Mouse (Mus musculus) gastrocnemius, postnatal 36 days (tissue): ENCODE results near the gene Rbp7. TPM values are rescaled to one million over a fixed set of nuclear protein-coding genes. Genes with fewer than 3 reads are reported as not detected.
"Not testable (repeated sequence)": the region's sequence is repeated elsewhere in the genome, so short reads cannot be mapped to it uniquely, and the experiment has no call there.

Experiments used
- DNase-seq, 2 experiments: peaks; one replicate each; pipeline ENCODE4 v3.0.0; 2022
- intact Hi-C: fragments of 180-260 bp; cut with DNase I; formaldehyde crosslinking; loops from one replicate; pipeline ENCODE4 v1.15.1; 2025
- long read RNA-seq, 2 experiments: library from polyadenylated mRNA; stranded (forward); transcript quantifications; one replicate each; pipeline ENCODE4 v2.0.0; 2021
- total RNA-seq, 2 experiments: library from RNA; stranded (reverse); gene quantifications; 2 replicates each; pipeline ENCODE4 v1.2.3; 2021

Rbp7 gene
- 10 to 100 TPM; 15.3 to 18.7 TPM for total RNA-seq
- long read RNA-seq, experiment 1, transcript Rbp7-201 (4 exons, 619 nt): major isoform, 59 of 59 reads
- long read RNA-seq, experiment 1, partial matches to known transcripts: 0 of 59 reads
- long read RNA-seq, experiment 1, other reads (novel, unspliced or antisense): 0 of 59 reads
- long read RNA-seq, experiment 2, transcript Rbp7-201 (4 exons, 619 nt): major isoform, 46 of 50 reads
- long read RNA-seq, experiment 2, partial matches to known transcripts: 1 of 50 reads
- long read RNA-seq, experiment 2, other reads (novel, unspliced or antisense): 2 of 50 reads

DNA sequence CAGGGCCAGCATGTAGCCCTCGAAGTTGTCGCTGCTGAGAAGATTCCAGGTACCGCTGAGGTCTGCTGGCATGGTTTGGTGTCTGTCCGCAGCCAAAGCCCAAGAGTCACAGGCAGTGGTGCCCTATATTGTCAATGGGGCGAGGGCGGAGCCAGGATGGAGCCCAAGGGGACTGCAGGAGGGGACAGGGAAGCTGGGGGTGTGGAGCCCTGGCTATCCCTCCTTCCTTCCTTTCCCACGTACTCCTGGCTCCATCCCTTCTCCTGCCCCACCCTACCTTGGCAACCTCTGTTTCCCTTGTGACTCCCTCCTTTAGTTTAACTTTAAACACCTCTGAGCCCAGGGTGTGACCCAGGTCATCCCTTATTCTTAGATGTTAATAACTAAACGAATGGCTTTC, at the start of gene Rbp7:
Gene Rbp7, minus strand, starts transcription at position 100 of the 400 bp plus-strand sequence.
- intact Hi-C loops: no loop called here
- DNase-seq: no peak

DNA sequence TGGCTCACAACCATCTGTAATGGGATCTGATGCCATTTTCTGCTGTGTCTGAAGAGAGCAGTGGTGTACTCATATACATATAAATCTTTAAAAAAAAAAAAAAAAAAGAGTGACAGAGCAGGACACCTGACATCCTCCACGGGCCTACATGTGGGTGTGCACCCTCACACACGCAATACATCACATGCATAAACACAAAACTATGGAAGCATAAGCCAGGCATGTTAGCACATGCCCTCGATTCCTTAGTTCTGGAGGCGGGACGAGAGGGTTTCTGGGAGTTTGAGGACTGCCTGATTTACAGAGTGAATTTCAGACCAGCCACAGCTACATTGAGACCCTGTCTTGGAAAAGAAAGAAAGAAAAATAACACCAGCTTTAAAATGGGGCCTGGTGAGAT, 49.6 kb upstream of the Rbp7 start:
- intact Hi-C loops: no loop called here
- DNase-seq: no peak

DNA sequence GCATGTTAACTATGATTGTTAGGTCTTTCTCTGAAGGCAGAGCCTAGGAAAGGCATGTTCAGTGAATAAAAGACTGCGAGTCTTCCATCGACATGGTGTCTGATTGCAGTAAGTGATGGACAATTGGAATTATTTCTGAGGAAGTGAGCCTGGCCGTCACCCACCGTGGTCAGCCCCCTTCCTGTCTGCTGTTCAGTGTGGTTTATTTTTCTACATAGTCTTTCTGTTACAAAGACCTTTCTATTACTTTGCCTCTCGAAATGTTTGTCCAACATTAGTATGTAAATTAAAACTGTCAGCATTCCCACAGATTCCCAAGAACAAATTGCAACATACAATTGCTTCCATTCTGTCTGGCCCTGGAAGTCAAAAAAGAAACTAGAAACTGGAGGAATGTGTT, 45.0 kb upstream of the Rbp7 start:
- intact Hi-C loops: no loop called here
- DNase-seq: no peak

DNA sequence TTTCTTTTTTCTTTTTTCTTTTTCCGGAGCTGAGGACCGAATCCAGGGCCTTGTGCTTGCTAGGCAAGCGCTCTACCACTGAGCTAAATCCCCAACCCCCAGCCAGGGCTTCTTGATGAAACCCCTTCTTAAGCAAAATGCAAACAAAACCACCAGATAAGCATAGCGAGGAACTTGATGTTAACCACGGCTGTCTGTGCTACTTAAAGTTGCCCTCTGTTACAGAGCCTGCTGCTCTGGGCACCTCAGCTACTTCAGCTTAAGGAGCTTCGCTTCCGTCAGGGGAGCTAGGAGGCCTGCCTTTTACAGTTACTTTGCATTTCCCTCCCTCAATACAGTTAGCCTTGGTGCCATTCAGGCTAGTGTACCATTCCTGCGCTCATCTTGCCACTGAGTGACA, 44.1 kb upstream of the Rbp7 start:
- intact Hi-C loops: no loop called here
- no peak for DNase-seq

DNA sequence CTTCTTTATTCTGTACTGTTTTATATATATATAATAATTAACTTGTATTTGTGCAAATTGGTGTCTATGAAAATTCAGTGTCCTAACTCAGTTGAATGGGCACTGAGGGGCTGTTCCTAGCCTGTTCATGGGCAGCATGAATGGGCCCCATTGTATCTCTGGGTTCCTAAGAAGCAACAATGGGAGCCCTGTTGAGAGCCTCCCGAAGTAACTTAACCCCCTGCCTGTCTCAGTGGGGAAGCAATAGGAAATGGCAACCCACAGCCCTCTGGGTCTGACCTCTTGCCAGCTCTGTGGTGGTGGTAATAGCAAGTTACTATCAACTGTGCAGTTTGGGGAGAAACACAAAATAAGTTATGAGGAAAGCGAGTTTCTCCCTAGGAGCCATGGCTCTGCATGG, 41.8 kb upstream of the Rbp7 start:
- DNase-seq: no peak
- intact Hi-C loops: no loop called here

DNA sequence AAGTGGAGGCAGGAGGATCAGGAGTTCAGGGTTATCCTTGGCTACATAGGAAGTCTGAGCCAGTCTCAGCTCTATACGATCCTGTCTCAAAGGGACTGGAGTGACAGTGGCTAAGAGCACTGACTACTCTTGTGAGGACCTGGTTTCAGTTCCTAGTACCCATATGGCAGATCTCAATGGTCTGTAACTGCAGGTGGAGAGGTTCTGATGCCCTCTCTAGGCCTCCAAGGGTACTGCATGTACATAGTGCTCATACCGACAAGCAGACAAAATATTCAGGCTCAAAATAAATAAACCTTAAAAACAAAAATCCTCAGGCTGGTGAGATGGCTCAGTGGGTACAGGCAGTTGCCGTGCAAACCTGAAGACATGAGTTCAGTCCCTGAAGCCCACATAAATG, 36.4 kb upstream of the Rbp7 start:
- DNase-seq: no peak

DNA sequence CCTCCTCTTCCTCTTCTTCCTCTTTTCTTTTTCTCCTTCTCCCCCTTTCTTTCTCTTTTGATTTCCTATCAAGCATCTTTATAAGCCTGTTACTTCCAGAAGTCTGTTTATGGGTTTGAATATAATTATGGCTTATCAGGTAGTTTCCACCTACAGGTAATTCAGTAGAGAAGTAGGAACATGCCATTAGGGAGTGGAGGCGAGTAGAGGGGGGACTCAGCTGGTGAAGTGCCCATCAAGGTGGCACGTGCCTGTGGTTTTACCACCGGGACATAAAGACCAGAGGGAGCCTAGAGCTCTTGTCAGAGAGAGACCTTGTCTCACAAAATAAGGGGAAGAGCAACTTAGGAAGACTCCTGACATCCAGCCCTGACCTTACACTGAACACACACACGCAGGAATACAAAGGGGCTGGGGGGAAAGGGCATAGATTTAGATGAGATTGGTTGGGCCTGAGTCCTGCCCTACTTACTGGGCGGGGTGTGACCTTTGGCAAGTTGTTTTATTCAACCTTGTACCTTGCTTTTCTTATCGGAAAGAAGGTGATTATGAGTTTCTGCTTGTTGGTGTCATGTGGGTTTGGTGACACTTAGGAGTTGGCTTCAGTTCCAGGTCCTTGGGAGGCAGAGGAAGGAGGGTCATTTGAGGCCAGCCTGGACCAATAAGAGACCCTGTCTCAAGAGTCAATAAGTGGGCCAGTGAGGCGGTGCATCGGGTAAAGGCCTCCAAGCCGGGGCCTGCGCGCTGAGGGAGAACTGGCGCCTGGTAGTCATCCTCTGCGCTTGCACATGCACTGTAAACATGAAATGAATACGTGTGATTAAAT, 34.9 kb upstream of the Rbp7 start:
- intact Hi-C loops: loop anchor here (5.0 kb wide), 1 partner anchor 53 kb away; no protein-coding TSS in a partner anchor
- no peak for DNase-seq

More for the DNA sequence above, 36.4 kb upstream of the Rbp7 start:
- intact Hi-C loops: no loop called here

DNA sequence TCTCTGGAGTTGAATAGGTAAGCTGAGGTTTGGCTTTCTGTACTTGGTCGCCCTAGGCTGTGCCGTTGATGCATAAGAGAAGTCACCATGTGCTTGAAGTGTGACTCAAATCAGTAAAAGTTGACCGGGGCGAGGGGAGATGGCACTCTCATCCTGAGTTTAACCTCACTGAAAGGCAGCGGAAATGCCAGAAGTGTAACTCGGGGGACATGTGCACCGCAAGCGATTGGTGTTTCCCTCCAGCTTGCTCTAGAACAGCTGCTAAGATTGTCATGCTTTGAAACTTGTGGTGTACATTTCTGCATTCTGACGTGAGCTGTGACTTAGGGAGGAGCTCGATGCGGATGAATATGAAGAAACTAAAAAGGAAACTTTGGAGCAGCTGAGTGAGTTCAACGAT, 33.0 kb upstream of the Rbp7 start:
- intact Hi-C loops: loop anchor here (5.0 kb wide), 1 partner anchor 55 kb away; no protein-coding TSS in a partner anchor
- no peak for DNase-seq

DNA sequence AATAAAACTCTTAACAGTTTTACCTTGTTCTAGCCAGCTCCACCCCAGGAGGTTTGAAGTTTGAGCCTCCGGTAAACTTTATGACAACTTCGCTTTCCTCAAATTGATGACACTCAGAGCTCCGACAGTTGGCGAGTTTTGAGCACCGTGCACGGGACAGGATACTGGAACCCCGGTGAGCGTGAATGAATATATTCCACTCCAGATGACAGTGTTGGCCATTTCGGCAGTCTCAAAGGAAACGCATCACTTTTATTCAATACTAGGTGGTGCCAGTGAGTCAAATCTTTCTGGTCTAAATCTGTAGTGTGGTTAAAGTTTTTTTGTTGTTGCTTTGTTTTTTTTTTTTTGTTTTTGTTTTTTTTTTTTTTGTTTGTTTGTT, 31.0 kb upstream of the Rbp7 start:
- DNase-seq: no peak
- intact Hi-C loops: loop anchor here (5.0 kb wide), 1 partner anchor 56 kb away; no protein-coding TSS in a partner anchor

DNA sequence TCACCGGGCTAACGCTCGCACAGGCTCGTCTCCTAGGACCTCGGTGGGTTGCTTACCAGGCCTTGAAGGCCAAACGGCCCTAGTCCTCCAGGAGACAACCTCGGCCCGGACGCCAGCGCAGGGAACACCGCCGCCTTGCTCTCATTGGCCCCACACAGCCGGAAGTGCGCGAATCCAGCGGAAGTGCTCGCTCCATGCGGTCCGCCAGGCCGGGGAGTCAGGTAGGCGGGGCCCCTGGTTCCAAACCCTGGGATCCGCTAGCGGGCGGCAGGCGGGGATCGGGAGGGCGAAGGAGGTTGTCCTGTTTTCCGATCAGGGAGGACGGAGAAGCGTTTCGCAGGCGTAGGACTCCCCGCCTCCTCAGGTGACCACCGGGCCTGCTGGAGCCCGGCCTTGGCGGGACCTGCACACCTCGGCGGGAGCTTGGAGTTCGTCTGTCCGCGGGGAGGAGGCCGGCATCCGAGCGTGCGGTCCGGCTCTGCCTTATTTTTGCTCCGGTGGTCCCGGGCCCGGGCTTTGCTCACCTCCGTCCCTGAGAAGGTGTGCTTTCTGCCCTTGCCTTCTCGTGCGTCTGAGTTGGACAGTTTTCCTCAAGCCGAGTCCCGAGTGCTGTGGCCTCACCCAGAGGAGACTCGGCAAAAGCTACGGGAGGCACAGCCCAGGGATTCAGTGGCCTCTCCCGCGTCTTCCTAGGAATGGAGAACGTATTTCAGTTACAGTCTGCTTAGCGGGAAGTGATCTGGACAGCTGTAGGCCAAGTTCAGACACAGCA, 30.5 kb upstream of the Rbp7 start, which contains the start of the genes Nmnat1 and Lzic:
Gene Nmnat1, minus strand, starts transcription at position 150 of the 772 bp plus-strand sequence.
Gene Lzic, plus strand, starts transcription at position 177 of the 772 bp plus-strand sequence.
- intact Hi-C loops: loop anchor here (5.0 kb wide), 1 partner anchor 57 kb away; no protein-coding TSS in a partner anchor
- peak; percentile 89 to 93 for DNase-seq

DNA sequence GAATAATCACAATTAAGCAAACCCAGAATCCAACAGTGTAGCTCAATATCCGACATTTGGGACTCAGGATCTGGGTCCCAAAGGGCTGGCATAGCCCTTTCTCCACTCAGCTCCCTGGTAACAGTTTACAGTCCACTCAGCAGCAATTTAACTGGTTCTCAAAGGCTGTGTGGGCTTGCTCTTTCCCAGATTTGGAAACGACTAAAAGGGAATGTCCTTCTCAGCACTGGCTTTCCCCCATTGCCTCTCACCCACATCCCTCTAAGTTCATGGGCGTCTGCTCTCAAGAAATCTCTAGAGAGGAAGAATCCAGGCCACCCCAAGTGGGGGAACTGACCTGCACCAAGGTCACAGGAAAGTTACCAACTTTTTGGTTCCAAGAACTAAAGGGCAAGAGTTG, 29.8 kb upstream of the Rbp7 start:
- DNase-seq: no peak
- intact Hi-C loops: no loop called here

DNA sequence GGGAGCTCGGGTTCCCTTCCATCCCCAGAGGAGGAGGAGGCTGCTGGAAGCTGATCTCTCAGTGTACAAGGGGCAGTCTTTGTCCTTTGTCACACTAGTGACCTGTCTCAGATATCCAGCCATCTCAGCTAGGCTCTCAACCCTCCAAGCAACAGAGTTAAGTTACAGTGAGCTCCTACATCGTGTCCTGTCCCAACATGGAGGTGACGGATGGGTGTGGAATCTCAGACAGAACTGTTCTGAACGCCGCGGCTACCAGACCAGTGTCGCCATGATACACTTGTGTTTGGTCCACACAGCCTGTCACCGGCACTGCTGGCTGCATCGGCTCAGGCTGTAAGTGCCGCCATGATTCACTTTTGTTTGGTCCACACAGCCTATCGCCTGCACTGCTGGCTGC, 22.3 kb upstream of the Rbp7 start, which contains the start of gene Tmem274:
Gene Tmem274, plus strand, starts transcription at position 301 of the 400 bp plus-strand sequence.
- DNase-seq: no peak
- intact Hi-C loops: no loop called here

DNA sequence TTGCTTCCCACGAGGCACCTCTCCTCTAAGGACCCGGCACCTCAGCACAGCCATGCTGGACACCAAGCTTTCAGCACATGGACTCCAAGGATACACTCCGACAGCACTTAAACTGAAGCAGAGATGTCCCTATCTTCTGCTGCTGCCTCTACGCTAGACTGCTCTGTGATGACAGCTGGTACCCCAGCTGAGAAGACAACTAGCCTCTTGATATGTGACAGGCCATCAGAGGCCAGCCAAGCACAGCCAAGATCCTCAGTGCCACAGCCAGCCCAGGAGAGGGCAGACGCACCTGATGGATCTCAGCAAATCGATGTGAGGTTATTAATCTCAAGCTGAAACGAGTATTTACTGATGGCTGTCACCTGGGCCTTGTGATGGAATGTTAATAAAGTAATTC, 20.3 kb upstream of the Rbp7 start:
- DNase-seq: no peak
- intact Hi-C loops: no loop called here

DNA sequence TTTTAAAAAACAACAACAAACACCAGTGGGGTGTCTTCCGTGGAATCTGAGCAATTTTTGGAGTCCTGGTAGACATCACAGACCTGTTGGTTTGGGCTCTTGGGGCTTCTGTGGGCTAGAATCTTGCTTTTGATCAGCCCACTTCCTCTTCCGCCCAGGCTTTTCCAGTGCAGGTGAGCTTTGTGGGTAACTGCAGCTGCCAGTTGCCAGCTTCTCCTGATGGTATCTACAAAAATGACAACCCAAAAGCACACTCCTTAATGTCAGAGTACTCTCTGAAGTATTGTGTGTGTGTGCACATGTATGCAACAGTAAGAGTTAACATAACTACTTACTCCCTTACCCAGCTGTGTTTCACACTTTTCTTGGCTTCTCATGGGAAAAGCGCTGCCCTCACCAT, 14.8 kb upstream of the Rbp7 start:
- intact Hi-C loops: no loop called here
- no peak for DNase-seq

DNA sequence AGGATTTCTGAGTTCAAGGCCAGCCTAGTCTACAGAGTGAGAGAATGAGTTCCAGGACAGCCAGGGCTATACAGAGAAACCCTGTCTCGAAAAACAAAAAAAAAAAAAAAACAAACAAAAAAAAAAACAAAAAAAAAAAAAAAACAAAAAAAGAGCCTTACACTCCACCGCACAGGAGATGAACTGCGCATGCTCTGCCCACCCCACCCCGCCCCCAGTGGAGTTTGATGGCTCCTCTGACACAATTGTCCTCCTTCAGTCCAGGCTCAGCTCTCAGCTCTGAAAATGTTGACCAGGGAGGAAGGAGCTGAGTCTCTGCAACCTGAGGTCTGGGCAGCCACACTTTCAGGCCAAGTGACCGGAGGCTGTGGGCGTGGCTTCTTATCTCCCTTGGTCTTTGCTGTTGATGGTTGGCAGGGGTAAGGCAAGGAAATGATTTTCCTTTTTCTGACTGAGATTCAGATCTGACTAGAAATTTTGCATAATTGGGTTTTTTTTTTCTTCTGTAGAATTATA, 8.7 kb upstream of the Rbp7 start:
- intact Hi-C loops: loop anchor here (5.0 kb wide), 1 partner anchor 79 kb away; no protein-coding TSS in a partner anchor
- no peak for DNase-seq

DNA sequence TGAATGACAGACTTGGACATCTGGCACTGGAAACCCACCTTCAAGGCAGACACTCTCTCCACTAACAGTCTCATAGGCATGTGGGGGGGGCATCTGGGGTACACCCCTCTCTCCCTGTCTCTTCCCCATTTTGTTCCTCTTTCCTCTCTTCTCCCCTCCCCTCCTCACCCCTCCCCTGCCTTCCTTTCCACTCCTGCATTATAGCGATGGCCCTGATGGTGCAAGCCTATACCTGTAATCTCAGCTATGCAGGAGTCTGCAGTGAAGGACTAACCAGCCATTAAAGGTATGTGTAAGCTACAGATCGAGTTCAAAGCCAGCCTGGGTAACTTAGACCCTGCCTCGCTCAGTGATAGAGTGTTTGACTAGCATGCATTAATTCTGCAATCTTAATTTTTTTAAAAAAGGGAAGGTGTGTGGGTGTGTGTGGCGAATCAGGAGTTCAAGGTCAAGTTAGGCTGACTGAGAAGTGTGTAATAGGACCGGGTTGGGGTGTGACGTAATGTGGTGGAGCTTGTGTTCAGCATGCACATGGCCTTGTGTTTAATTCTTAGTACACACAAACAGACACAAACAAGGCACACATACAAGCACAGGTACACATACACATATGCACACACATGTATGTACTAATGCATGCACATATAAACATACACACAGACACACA, 7.7 kb upstream of the Rbp7 start:
- no peak for DNase-seq
- intact Hi-C loops: loop anchor here (5.0 kb wide), 1 partner anchor 80 kb away; no protein-coding TSS in a partner anchor

DNA sequence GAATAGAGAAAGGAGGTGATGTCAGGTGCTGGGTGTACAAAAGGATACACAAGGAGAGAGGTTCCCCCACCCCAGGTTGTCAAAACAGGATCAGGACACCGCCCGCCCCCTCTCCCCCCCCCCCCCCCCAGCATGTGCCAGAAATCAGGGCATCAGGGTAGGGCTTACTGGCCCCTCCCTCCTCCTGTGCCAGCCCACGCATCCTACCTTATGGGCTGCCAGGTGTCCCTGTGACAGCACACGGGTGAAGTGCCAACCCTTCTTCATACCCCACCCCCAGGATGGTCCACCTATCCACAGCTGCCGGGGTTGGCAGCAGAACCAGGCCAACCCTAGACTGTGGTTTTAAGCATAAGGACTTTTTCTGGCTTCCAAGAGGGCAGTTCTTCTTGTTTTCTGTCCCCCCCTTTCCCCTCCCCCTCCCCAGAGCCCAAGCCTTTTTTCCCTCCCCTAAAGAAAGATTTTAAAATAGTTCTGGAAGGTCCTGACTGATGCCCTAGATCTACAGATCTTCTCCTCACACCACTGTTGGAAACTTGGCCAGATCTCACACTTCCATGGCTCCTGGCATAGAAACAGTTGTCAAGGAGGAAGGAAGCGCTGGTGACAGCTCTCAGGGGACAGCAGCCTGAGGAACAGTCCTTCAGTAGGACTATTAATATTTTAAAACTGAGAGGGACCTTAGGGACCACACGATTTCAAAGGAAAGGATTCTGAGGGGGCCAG, 7.0 kb upstream of the Rbp7 start:
- DNase-seq: no peak
- intact Hi-C loops: loop anchor here (5.0 kb wide), 1 partner anchor 81 kb away; no protein-coding TSS in a partner anchor

DNA sequence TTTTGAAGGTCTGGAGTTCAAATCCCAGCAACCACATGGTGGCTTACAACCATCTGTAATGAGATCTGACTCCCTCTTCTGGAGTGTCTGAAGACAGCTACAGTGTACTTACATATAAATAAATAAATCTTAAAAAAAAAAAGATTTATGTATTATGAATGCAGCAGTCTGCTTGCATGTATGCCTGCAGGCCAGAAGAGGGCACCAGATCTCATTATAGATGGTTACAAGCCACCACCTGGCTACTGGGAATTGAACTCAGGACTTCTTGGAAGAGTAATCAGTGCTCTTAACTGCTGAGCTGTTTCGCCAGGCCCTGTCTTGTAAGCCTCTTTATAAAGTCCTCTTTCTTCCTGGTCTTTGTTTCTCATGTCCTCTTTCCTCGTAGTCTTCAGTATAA, 5.7 kb upstream of the Rbp7 start:
- intact Hi-C loops: loop anchor here (5.0 kb wide), 1 partner anchor 82 kb away; no protein-coding TSS in a partner anchor
- DNase-seq: not testable (repeated sequence)

DNA sequence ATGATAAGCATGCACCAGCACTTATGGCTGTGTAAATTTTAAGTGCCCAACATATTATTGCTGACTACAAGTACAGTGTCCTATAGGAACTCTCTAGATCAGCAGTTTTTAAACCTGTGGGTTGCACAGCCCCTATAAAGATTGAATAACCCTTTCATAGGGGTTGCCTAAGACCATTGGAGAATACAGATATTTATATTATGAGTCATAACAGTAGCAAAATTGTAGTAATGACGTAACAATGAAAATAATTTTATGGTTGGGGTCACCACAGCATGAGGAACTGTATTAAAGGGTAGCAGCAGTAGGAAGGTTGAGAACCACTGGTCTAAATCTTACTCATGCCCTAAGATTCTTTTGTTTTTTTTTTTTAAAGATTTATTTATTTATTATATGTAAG, 4.6 kb upstream of the Rbp7 start:
- DNase-seq: no peak
- intact Hi-C loops: no loop called here
